Mouse (Mus musculus): ENCODE data around the gene Btbd9.

The Btbd9 gene

DNA sequence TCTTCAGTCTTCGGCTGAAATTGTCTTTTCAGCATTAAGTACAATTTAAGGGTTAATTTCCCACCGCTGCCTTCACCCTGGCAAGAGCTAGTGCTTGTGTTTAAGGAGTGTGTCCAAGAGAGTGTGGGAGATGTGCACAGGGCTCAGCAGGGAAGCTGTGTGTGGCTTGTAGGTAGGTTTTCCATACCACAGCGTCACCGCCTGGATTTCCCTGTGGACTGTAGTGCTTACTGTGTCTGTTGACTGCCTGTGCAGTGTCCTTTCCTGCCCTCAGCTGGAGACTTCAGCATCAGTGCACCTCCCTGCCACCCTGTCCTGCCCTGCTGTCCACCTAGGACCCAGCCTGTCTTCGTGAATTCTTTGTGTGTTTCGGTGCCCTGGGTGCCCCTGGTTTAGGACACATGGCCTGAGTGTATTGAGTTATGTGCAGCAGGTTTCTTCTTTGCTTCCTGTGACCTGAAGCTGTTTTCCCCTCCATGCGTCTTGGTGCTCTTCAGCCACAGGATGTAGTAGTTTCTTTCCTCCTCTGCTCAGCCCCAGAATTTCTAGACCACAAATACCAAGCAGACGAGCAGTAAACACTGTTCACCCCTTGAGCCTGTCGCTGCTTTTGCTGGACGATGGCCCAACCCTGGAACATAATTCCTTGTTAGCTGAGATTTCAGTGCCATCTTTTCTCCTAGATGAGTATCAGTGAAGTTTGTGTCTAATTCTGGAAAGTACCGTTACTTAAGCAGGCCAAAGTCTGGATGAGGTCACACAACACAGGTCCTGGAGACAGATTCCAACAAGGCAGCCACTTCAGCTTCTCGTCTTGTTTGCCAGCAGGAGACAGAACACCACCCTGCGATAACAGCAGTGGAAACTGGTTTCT, 376.7 kb downstream of the Btbd9 start:
- no peak for DNase-seq (ENCODE audit: low spot score)

DNA sequence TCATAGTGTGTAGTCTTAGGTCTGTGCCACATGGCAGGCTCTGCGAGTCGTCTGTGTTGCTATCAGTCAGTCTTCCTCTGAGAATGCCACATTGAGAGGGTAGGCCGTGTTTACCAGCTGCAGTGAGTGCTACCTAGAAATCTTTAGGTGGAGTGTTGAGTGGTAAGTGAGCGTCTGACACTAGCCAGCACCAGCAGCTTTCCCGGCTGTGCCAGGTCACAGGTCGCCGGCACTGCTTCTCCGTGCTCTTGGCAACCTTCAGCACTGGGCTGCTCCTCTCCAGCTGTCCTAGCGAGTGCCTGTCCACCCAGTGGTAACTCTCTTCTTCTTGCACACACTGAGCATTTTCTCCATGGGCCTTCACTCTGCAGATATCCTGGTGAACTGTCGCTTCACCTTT, 377.9 kb downstream of the Btbd9 start:
- no peak for DNase-seq (ENCODE audit: low spot score)

DNA sequence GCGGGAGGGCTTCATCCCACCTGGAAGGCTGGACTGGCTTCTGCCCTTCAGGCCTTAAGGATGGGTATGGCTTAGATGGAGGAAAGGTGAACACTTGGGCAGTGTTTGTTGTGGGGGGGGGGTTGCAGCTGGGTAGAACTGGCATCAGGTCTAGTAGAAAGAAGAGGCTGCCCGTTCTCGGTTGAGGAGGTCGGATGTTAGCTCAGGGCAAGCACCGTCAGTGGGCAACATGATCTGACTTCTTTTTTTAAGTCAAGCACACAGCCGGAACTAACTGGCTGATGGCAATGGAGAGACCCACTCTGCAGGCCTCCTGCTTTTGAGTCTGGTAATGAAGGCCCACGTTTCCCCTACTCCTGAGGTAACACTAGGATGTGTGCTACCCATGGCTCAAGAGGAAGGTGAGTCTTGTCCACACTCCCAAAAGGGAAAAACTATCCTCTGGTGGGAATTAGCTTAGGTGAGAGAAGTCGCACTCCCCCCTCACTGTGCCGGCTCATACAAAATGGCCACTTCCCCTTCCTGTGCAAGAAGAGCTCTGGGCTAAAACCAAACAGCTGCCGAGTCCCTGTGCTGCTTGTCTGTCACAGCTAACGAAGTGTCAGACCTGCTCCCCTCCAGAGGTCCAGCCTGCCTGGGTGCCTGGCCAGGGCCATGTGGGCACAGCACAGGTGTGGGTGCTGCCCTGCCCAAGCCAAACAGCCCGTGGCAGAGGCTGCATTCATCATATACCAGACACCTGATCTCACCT, 378.8 kb downstream of the Btbd9 start:
- DNase-seq (ENCODE audit: low spot score) = no peak

DNA sequence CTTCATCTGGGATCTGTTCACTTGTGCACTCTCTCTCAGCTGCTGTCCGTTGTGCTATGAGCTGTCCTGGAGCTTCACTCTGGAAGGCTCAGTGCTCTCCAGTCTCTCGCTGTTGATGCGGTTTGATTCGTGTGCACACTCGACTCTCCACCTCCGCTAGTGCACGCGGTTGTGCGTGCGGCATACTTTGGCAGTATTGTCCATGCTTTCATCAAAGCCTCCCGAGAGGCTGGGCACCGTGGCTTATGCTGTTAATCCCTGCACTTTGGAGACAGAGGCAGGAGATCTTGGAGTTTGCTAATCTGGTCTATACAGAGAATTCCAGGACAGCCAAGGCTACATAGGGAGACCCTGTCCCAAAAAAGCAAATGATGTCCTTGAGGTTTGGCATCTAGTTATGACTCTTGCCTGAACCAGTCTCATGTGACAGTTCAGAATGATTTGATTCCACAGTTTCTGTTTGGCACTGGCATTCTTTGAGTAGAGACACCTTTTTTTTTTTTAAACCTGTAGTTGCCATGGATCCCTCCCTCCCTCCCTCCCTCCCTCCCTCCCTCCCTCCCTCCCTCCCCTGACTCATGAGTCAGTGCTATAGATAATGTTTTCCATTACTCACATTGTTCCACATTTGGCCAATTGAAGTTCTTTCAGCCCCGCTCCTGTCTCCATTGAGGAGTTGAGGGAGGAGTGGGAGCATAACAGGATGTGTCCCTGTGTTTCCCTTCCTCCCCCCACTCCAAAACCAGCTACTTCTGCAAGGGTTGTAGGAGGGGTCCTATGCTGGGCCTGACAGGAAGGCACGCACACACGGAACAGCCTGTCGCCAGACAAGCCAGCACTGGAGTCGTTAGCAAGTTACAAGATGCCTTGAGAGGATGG, 379.6 kb downstream of the Btbd9 start:
- DNase-seq (ENCODE audit: low spot score) = no peak

DNA sequence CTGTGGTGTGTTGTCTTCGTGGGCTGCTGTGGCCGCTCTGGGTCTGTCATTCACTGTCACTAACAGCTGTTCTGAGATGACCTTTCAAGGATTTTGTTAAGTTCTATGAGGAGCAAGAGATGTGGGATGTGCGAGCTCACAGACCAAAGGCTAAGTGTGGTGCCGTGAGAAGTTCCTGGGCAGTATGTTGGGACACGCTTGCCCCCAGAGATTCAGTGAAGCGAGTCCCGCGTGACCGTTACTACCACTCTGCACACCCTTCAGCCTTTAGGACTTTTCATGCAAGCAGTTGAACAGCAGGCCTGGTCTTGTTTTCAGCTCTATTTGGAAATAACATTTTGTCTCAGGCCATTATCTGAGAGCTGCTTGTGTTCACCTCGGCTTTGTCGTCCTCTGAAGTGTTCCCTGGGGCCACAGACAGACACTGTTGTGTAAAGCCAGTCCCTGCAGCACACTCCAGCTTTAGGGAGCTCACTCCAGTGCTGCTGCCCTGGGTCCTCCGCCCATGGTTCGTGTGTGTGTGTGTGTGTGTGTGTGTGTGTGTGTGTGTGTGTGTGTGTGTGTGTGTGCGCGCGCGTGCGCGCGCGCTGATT, 380.6 kb downstream of the Btbd9 start:
- DNase-seq (ENCODE audit: low spot score) = no peak

DNA sequence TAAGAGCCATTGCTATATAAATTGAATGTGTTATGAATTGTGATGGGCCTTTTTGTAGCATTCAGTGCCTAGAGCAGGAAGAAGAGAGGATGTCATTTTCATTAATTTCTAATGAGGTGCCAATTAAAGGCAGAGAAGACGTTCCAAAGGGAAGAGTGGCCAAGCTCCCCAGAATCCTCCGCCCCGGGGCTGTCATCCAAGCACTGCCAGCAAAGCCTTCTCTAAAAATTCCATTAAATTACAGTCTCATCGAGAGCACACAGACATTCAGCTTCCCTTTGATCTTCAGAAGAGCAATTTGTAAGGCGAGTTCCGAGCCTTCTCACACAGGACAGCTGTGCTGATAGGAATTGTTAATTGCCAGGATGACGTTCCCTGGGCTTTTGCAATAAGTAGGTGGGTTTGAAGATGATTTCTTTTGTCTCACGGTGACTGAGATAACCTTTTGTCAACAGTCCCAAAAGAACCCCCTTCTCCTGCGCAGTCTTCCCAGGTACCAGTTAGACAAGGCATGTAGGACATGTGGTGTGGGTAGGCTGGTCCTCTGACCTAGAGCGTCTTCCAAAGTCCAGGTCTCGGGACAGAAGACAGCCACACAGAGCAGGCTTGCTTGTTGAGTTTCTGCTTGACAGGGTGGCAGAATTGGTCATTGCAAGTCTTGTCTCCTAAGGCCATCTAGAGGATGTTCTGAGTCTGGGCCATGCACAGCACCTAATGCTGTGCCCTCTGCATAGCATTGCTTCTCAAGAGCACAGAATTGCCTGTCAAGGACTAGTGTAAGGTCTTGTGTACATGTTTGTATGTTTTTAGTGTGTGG, 381.5 kb downstream of the Btbd9 start:
- DNase-seq (ENCODE audit: low spot score) = no peak

DNA sequence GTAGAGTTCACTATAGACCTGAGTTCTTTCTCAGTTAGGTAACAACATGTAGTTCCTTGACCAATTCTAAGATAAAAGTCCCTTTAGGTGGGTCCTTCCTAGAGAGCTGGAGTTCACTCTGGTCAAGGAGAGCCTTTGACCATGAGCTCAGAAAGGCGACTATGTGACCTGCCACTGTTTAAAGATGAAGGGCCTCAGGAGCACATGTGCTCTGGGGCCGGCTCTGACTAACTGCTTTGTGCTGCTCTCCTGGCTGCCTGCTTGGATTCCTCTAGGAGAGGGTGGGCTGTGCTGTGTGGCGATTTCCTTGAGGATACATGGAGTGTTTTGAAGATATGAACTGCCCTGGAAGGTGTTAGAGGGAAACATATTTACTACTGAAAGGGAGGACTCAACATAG, 382.2 kb downstream of the Btbd9 start:
- no peak for DNase-seq (ENCODE audit: low spot score)

DNA sequence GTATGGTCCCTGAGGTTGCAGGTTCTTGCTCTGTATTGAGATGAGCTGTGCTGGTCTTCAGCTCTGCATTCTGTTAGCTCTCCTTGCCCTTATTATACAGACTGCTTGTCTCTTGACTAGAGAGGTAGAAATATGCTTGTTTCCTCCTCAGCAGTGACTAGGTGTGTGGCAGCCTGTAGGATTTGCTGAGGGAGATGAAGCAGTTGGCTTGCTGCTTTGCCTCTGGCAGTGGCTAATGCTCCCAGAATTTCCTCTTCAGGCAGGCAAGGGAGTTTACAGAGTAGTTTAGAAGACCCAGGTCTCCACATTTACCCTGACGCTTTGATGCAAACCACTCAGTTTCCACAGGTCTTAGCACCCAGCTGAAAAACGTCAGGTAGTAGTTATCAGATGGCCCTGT, 382.7 kb downstream of the Btbd9 start:
- no peak for DNase-seq (ENCODE audit: low spot score)

DNA sequence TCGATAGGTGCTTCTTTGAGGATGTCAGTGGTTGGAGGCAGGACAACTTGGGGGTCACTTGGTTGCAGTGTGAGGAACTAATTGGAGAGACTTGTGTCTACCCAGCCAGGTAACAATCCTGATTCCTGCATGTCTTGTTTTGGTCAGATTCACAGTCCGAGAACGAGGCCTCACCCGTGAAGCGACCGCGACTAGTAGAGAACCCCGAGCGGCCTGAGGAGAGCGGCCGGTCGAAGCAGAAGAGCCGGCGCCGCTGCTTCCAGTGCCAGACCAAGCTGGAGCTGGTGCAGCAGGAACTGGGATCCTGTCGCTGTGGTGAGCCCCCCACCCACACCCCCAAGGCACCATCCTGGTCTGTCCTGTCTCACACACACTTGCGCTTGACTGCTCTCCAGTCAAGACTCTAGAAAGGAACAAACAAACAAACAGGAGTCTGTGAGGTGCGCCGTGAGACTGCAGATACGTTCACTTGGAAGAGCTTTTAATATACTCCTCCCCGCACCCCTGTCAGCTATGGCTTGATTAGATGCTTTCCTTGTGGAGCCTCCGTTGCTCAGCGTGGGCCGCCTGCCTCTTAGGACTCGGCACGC, 383.8 kb downstream of the Btbd9 start:
- DNase-seq (ENCODE audit: low spot score) = no peak

DNA sequence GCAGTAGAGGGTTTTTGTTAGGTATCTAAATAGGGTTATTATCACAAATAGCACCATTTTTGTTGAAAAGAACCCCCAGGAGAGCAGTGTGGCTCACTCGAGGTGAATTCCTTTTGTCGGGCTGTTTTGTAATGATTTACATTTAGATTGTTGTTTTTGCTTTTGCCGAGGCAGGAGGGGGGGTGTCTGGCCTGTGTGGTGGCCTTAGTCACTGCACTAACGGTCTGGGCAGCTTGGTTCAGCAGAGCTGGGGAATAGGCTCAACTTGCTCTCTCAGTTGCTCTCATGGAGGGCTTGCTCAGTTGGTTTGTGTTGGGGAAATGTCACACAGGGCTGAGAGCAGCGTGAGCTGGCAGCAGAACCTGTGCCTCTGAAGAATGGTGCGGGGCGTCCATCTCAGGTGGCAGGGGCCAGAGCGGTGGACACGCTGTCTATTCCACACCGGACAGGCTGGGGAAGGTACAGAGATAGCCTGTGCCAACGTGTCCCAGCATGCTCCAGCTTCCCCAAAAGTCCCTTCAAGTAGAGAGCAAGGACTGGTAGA, 385.1 kb downstream of the Btbd9 start:
- no peak for DNase-seq (ENCODE audit: low spot score)

DNA sequence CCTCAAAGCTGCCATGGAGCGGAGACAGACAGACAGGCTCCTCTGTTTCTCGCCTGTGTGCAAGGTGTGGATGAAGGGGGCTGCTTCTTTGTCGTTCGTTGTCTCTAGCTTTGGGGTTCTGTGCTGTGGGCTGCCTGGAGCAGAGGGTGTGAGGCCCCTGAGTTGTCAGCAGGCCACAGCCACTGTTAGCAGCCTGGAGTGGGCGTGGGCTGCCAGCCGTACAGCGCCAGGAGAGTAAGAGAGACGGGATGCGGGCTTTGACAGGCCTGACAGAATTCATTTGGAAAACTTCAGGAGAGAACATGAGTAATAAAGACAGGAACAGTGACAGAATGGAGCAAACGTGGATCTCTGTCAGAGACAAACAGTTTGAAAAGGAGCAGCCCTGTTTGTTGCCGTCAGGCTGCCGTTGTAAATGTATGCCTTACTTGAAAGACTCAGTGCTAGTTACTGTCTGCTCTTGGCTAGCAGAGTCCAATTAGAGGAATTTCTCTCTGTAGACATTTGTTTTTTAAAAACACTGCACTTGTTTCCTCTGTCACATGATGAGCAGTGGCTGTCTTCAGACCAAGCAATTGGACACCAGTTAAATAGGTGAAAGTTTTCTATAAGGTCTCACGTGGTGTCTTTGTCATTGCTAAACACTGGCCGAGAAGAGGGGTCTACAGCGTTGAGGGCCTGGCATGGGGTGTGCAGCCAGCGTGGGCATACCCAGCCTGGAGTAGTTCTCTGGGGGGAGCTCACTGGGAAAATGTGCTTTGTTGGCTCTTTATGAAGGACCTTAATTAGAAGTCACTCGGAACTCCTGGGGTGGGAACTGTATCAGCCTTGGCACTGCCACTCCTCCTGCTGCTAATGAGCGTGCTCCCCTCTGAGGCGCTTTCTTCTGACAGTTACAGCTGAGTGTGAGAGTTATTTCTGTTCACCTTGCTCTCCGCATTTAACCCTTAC, 388.0 kb downstream of the Btbd9 start:
- DNase-seq (ENCODE audit: low spot score) = no peak

DNA sequence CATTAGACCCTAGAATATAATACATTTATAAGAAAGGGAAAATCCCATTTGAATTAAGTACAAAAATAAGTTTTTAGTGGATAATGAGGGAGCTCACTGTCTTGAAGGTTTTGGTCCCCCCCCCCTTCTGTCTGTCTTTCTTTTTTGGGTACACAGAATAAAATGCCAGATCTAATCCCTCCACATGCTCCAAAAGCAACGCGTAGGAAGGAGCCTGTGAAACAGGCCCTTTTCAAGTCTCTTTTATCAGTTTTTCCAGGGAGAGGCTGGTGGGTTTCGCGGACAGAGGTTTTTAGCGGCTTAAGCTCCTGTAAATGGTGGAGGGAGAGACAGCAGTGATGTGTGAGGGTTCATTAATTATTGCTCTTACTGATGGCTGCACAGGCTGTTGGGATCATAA, 388.7 kb downstream of the Btbd9 start:
- no peak for DNase-seq (ENCODE audit: low spot score)

DNA sequence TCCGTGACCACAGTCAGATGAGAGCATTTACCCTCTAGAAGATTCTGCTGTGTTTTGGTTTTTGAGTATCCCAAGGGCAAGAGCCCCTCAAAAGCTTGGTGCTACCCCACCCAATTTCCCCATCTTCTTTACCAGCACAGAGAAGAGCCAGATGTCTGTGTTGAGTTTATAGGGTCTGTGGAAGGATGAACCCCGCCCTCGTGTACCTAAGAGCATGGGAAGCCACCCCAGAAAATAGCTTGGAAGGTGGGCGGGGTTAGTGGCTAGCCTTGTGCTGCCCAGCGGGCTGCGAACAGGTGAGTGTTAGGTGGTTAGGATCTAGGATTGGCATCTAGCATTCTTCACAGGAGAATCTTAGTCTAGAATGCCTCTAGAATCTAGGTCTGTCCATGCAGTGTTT, 389.1 kb downstream of the Btbd9 start:
- DNase-seq (ENCODE audit: low spot score) = no peak

DNA sequence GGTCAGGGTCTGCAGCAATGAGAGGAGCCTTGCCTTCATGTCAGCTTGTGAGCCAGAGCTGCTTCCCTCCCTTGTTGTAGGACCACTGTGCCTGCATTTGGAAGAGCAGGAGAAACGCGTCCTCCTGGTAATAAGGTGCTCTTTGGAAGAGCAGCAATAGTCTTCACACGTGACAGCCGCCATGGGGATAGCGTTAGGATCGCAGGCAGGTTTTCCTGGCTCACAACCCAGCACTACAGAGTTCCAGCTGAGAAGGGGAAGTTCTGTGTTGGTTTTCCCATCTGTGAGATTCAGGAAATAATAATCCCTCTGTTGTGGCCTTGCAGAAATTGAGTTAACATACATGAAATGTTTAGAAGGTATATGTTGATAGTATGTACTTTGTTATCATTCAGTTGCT, 392.7 kb downstream of the Btbd9 start:
- no peak for DNase-seq (ENCODE audit: low spot score)

DNA sequence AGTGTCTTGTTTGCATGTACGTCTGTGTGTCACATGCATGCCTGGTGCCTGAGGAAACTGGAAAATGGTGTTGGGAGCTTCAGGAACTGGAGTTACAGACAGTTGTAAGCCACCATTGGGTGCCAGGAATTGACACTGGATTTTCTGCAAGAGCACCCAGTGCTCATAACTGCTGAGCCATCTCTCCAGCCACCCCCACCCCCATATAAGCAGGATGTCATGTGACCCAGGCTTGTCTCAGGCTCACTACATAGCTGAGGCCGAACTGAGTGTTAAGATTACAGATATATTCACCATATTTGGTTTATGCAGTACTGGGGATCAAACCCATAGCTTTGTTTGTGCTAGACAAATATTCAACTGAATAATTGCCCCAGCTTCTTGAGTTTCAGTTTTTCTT, 394.2 kb downstream of the Btbd9 start:
- no peak for DNase-seq (ENCODE audit: low spot score)

DNA sequence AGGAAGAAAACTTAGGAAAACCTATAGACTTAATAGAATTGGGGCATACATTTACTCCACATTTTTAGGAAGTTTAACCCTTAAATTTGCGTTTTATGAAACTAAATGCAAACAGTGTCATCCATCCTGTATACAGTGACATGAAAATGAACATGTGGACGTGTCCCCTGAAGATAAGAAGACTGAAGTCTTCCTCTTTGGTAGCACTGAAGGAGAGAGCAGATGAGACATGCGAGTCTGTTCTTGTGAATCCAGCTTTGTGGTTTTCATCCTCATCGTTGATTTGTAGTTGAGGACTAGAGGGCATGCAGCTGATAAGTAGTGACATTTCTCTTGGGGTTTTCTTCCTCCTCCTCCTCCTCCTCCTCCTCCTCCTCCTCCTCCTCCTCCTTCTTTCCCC, 394.7 kb downstream of the Btbd9 start:
- DNase-seq (ENCODE audit: low spot score) = no peak

DNA sequence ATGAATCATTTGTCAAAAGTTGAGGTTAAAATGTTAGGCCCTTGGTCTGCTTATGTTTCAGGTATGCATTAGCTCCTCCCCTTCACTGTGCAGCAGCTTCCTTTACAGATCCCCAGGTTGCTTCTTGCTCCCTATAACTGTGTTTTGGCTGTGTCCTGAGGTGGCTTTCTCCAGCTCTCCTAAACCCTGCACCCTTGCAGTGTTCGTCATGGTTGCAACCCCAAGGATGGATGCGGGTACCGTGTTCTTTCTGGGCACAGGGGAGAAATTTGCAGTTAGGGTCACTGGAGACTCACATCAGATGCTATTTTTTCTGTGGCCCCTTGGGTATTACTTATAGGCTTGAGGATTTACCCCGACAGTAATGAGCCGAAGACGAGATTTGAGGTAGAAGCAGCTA, 396.1 kb downstream of the Btbd9 start:
- no peak for DNase-seq (ENCODE audit: low spot score)

DNA sequence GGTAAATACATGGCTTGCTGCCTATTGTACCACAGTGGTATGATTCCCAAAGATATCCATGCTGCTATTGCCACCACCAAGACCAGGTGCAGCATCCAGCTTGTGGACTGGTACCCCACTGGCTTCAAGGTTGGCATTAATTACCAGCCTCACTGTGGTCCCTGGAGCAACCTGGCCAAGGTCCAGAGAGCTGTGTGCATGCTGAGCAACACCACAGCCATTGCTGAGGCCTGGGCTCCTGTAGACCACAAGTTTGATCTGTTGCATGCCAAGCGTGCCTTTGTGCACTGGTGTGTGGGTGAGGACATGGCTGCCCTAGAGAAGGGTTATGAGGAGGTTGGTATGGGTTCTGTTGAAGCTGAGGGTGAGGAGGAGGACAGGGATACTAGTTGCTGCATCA, 397.9 kb downstream of the Btbd9 start:
- no peak for DNase-seq (ENCODE audit: low spot score)

DNA sequence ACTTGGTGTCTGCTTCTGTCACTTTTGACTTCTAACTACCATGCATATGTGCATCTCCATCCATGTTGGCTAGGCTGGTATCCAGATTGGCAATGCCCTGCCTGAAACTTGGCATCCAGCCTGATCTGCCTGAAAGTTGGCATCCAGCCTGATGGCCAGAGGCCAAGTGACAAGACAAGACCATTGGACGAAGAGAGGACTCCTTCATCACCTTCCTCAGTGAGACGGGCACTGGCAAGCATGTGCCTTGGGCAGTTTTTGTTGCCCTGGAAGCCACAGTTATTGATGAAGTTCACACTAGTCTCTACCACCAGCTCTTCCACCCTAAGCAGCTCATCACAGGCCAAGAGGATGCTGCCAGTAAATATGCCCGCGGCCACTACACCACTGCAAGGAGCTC, 398.9 kb downstream of the Btbd9 start:
- DNase-seq (ENCODE audit: low spot score) = no peak
